Mouse (Mus musculus) NIH3T3 (cell line): ENCODE data around the gene Plod2.

Experiments used
- DNase-seq: peaks from one replicate; pipeline ENCODE4 v3.0.0-alpha.2; 2012; ENCODE audit warnings: low read depth

Plod2 gene

DNA sequence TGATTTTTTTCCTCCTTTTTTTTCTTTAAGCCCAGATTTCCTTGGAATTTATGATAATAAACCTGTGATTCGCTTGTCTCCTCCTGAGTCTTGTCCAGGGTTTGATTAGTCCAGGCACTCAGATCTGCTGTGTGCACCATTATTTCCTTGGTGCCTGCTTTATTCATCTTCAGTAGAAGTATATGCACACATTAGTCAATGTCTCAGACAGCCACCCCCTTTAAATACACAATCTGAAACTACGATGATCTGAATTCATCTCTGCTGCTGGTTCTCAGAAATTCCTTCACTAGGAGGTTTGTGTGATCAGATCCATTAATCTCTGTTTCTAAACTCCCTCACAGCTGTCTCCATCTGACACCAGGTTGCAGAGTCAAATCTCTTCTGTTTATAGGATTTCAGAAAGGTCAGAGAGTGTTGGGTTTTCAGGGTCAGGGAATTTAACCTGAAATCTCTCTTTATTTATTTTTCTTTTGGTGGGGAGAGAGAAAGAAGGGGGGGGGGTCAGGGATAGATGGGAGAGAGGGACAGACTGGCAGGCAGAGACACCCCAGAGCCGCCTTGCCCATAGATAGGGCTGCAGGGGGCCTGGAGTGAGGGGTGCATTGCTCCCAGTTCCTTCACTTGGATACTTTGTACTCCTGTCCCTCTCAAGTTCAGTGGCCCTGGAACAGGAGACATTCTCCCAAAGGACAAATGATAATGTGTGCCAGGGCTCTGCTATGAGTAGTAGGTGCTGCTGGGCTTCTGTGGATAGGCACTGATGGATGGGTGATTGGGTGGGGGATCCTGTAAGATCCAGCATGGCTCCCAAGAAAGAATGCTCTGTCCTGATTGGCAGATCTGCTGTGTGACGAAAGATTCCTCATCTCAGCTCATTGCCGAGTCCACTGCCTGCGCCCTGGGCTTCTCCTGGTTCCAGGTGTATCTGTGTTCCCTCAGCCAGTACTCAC is 13.3 kb downstream of the Plod2 start:
- no peak for DNase-seq

DNA sequence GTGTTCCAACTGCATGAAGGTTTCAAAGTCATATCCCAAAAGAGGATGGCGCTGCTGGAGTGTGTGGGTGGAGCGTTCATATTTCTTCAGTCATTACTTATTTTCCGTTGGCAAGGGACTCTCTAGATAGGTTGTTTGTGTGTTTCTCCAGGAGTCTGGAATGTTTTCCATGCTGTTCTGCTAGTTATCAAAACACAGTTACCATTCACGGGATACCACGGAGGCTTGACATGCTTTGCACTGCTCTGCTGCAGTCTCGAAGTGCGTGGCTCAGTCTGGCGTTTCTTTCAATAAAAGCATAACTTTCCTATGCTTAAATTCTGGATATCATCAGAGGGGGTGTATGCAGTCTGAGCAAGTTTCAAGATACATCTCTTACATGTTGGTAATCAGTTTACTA is 17.7 kb downstream of the Plod2 start:
- no peak for DNase-seq

- peak; percentile 59 for DNase-seq
These were observed 19.0 kb downstream of the Plod2 start for GRCm38 (mm10) chr9:92560840-92561547.

- no peak for DNase-seq
These were observed 20.4 kb downstream of the Plod2 start for GRCm38 (mm10) chr9:92562416-92562815.

DNA sequence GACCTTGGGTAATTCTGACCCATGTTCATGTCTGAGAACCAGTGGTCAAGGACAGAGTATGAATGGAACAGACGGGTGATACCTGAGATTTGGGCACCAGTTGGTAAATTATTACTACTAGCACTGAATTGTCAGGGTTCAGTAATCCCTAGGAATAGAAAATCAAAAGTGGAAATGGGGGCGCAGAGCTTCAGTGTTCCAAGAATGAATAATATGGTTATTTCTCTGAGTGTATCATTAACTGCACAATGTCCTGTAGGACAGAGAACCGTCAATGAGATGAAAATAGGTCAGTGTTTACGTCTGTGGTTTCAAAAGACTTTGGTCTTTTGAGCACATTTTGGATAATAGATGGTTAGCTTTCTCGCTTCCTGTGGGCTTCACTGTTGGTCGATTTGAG is 21.3 kb downstream of the Plod2 start:
- DNase-seq = no peak

DNA sequence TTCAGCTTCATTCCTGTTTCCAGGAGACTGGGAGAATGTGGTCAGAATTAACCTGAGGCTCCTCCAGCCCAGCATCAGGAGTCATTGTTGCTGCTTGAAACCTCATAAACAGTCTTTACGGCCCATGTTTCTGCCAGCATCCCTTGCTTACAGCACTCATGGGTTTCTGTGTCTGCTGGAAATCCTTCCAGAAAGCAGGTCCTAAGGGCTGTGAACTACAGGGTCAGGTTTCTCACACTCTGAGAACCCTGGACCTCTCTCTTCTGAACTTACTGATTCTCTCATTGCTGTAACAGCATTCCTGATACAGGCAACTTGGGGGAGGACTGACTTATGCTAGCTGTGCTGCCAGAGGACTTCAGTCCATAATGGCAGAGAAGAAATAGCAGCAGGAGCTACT is 22.4 kb downstream of the Plod2 start:
- no peak for DNase-seq

- no peak for DNase-seq
These were observed 24.2 kb downstream of the Plod2 start for GRCm38 (mm10) chr9:92566234-92566633.

- DNase-seq = no peak
These were observed 25.5 kb downstream of the Plod2 start for GRCm38 (mm10) chr9:92567474-92567873.

DNA sequence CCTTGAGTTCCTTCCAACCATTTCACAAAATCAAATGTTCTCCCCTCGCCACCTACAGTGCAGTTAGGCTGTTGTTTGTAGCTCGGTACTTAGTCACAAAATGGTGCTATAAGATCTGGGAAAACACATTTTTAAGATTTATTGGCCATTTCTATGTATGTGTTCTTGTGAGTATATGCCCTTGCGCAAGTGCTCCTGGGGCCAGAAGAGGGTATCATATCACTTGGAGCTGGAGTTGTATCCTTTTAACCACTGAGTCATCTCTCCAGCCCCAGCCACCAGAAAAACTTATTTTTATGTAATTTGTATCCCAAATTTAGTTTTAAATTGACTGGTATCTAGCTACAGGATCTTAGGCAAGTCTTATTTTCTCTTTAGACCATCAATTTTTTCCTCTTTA is 26.8 kb downstream of the Plod2 start:
- DNase-seq = peak; percentile 17

DNA sequence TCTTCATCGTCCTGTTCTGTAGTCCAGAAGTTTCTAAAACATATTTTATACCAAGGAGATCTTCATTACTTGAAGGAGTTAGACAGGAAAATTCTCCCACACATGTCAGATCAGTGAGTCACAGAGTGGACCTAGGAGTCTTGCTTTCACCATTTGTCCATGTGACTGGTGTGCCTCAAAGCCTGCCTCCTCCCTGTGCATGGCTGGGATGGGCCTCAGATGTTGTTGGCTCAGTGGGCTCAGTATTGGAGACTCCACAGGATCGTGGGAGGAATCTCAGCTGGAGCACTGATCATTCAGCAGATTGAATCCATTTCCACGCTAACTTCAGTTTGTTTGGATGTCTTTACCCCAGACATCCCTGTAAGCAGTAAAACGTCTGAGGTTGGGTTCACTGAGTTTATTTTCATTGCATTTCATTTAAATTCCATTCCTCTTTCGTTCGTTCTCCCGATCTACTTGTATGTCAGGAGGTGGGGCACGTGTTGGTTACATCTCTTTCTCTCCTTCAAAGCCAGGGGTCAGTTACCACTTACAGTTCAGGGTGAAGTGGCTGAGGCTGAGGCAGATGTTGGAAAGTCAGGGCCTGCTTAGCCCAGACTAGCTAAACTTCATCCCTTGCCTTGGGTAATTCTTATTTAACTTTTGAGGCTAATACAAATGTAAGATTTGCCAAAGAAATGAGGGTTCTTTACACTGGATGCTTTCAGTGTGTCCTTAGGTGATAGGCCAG is 30.5 kb downstream of the Plod2 start:
- DNase-seq = peak; percentile 14

DNA sequence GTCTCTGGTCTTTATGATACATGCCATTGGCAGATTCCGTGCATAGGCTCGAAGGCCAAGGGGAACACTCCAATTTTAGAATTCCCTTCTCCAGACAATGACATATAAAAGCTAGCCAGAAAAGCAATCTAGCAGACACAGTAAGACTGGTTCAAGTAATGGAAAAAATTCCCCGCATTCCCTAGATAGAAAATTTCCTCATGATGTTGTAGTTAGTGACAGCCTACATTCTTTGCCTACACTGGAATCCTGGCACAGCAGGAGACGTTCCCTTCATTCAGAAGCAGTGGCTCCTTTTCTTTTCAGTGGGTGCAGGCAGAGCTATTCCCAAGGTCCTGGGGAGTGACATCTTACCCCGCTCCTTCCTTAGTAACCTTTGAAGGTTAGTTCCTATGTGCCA is 41.9 kb downstream of the Plod2 start:
- DNase-seq = no peak

- no peak for DNase-seq
These were observed 44.0 kb downstream of the Plod2 start for GRCm38 (mm10) chr9:92586025-92586424.

GRCm38 (mm10) chr9:92587391-92587790 is 45.4 kb downstream of the Plod2 start:
- DNase-seq = no peak

- no peak for DNase-seq
These were observed 46.2 kb downstream of the Plod2 start for GRCm38 (mm10) chr9:92588226-92588625.

DNA sequence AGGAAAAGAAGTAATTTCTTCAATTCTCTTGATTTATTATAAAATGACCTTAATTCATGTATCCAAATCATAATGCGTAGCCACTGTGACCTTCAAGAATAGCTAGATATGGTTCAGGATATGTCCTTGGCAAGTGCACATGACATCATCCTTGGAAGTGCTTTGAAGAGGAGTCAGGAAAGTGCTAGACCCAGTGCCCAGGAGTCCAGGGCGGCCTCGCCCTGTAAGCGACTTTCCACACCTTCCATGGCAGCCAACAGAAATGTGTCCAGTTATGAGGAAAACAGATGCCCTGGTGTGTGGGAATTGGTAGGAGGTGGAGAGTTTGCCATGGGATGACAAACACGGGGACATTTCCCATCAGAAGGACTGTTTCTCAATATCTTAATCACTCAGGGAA is 47.0 kb downstream of the Plod2 start:
- no peak for DNase-seq

GRCm38 (mm10) chr9:92591482-92591881 is 49.5 kb downstream of the Plod2 start:
- DNase-seq = no peak

DNA sequence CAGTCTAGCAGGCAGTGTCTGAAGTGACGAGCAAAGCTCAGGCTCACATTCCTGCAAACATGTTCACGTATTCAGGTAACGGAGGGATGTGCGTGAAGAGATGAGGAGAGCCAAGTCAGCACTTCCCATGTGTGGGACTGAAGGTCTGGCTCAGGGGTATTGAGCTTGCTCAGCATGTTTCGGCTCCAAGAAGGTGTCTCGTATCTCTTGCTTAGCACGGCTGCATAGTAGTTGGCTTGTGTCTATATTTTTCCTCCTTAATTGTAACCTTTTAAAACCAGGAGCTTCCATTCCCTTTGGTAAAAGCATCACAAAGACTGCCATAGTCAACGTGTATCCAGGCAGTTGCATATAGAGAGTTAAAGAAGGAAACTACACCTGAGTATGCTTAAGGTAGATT is 50.7 kb downstream of the Plod2 start:
- DNase-seq = no peak

- DNase-seq = no peak
These were observed 52.5 kb downstream of the Plod2 start for GRCm38 (mm10) chr9:92594491-92594890.

- DNase-seq = no peak
These were observed 53.3 kb downstream of the Plod2 start for GRCm38 (mm10) chr9:92595296-92595695.

DNA sequence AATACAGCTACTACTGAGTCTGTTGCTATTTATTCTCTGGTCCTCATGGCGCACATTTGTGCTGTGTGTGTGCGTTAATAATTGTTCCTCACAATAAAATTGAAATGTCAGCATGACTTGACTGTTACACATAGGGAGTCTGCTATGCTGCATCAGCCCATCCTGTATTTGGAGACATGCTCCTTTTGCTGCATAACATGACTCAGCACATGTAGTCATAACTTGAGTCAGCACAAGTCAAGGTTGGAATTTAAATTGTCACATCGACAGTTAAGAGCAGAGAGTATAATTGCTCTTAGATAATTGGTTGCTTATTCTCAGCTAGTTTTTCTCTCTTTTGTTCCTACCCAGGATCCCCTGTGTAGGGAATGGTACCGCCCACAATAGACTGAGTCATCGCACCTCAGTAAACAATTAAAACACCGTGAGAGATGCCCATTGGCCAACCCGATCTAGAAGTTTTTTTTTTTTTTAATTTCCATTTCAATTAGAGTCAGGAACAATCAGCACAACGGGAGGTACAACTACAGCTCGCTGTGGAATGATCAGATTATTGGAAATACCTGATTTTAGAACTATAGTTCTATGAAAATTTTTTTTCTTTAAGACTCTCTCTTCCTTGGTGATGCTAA is 55.0 kb downstream of the Plod2 start:
- DNase-seq = peak; percentile 8

DNA sequence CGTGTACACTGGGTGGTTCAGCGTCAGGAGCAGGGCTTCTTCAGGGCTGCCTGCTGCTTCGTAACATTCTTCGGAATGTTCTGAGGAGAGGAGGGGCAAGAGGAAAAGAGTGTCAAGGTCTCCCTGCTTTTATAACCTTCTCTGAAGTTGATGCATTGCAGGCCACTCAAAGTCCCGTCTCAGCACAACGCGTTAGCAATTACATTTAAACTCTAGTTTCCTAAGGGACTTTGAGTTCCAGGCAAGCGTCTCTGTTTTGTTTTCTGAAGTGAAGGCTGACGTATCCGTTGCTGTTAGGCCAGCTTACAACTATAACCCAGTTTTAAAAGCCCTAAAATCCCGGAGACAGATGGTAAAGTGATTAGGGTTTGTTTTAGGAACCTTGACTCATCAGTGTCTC is 55.8 kb downstream of the Plod2 start:
- DNase-seq = no peak

DNA sequence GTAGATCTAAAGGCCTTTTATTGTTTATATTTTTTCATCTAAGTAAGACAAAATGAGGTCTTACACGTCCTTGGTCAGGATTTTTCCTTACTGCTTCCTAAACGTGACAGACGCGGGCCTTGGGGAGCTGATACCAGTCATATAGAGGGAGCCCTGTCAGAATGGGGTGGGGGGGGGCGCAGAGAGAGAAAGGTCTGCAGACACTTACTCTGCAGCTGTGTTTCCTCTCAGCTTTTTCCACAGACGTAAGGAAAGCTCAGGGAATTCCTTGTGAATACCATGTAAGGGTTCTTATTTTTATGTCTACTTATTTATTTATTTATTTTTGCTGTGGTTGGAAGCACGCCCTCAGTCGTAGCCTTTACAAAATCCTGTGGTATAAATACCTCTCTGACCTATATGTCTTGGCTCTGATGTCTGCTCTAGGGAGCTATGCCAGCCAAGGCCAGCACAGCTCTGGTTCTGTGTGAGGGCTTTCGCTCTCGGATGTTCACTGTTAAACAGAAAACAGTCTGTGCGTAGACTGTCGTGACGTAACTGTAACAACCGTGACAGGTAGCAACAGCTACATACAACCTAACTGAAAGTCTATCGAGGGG is 58.0 kb downstream of the Plod2 start:
- DNase-seq = no peak
